Mouse (Mus musculus): ENCODE results near the gene Ppm1m. TPM values are rescaled to one million over a fixed set of nuclear protein-coding genes. Genes with fewer than 3 reads are reported as not detected.

Ppm1m gene
- polyA plus RNA-seq, 1 experiment from 2014 or later = 21.7 TPM

DNA sequence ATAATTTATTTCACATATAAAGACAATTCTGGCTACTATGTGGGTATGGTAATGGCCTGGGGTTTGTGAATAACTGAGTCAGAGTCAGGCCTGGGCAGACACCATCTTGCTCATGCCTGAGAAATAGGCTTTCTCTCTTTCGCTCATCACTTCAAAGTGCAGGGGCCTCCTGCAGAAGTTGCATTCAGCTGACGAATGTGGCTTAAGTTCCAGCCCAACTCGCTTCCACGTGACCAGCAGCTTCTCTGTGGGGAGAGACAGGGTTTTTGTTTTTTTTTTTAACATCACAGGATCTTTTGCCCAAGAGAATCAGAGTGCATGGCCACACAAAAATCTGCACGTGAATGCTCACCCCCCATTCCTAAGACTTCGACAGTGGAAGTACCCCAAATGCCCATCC lies 34.4 kb upstream of the Ppm1m start:
- H3K4me3 ChIP-seq (ENCODE audit: low read depth, low read length) = no peak overlapping the region
- no peaks in the 10 kb centered on the region for H3K9me3 ChIP-seq (ENCODE audit: control insufficient read depth, low read length)
- H3K9ac ChIP-seq (ENCODE audit: low read depth, low read length) = no peak overlapping the region
- H3K27ac ChIP-seq (ENCODE audit: low read depth, low read length) = no peak overlapping the region
- 81% methylated on average over 6 of the region's 6 CpGs for WGBS
- H3K4me1 ChIP-seq (replicated peaks; ENCODE audit: control insufficient read depth, insufficient read depth, low read length) = no peaks in the 10 kb centered on the region
- peaks cover 8% of the 10 kb centered on the region for H3K36me3 ChIP-seq (ENCODE audit: control insufficient read depth, insufficient read depth, low read length)
- no peaks in the 10 kb centered on the region; the same call in 1 of the 2 replicates for H3K27me3 ChIP-seq (ENCODE audit: control insufficient read depth, insufficient read depth, low read length)
- no peak for DNase-seq (ENCODE audit: low spot score)
- no peak overlapping the region for H3K4me2 ChIP-seq (replicated peaks; ENCODE audit: low read depth, low read length)
- ATAC-seq (ENCODE audit: low FRiP score) = no peak

- Histone ChIP-seq H3K27ac (ENCODE audit: low read depth, low read length) (no peak overlapping the region), H3K4me3 (ENCODE audit: low read depth, low read length) (no peak overlapping the region), H3K36me3 (ENCODE audit: control insufficient read depth, insufficient read depth, low read length) (peaks cover 8% of the 10 kb centered on the region), H3K9me3 (ENCODE audit: control insufficient read depth, low read length) (no peaks in the 10 kb centered on the region), H3K9ac (ENCODE audit: low read depth, low read length) (no peak overlapping the region), H3K4me2 (replicated peaks; ENCODE audit: low read depth, low read length) (no peak overlapping the region), H3K4me1 (replicated peaks; ENCODE audit: control insufficient read depth, insufficient read depth, low read length) (no peaks in the 10 kb centered on the region), H3K27me3 (ENCODE audit: control insufficient read depth, insufficient read depth, low read length) (no peaks in the 10 kb centered on the region; the same call in 1 of the 2 replicates)
- DNase-seq (ENCODE audit: low spot score) = no peak
- 91% methylated on average over 3 of the region's 3 CpGs for WGBS
- no peak for ATAC-seq (ENCODE audit: low FRiP score)
Observed at GRCm38 (mm10) chr9:106232956-106233355, 33.4 kb upstream of the Ppm1m start.

DNA sequence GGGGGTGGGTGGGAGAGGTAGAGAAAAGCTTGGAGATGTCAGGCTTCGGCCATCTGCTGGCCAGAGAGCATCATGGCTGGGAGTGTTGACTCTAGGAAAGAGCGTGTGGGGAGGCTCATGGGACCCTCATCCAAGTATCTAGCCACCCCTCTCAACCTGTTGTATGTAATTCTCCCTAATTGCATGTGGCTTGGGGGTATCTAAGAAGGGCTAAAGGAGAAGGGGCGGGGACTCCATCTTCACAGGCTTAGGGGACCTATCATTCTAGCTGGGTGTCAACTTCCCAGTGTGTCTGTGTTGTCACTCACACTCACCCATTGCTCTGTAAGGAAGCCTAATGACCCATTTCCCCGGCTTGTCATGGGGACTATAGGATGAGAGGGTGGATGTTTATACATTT lies 32.3 kb upstream of the Ppm1m start:
- Histone ChIP-seq H3K9me3 (ENCODE audit: control insufficient read depth, low read length) (no peaks in the 10 kb centered on the region), H3K4me1 (replicated peaks; ENCODE audit: control insufficient read depth, insufficient read depth, low read length) (no peaks in the 10 kb centered on the region), H3K9ac (ENCODE audit: low read depth, low read length) (no peak overlapping the region), H3K4me3 (ENCODE audit: low read depth, low read length) (no peak overlapping the region), H3K27ac (ENCODE audit: low read depth, low read length) (no peak overlapping the region), H3K4me2 (replicated peaks; ENCODE audit: low read depth, low read length) (no peak overlapping the region), H3K27me3 (ENCODE audit: control insufficient read depth, insufficient read depth, low read length) (no peaks in the 10 kb centered on the region; the same call in 1 of the 2 replicates), H3K36me3 (ENCODE audit: control insufficient read depth, insufficient read depth, low read length) (peaks cover 6% of the 10 kb centered on the region)
- ATAC-seq (ENCODE audit: low FRiP score) (no peak), DNase-seq (ENCODE audit: low spot score) (no peak)
- 88% methylated on average over 4 of the region's 4 CpGs for WGBS

GRCm38 (mm10) chr9:106231220-106231619 lies 31.7 kb upstream of the Ppm1m start:
- Histone ChIP-seq H3K27ac (ENCODE audit: low read depth, low read length) (no peak overlapping the region), H3K27me3 (ENCODE audit: control insufficient read depth, insufficient read depth, low read length) (peaks cover 2% of the 10 kb centered on the region; the same call in 1 of the 2 replicates), H3K4me1 (replicated peaks; ENCODE audit: control insufficient read depth, insufficient read depth, low read length) (no peaks in the 10 kb centered on the region), H3K36me3 (ENCODE audit: control insufficient read depth, insufficient read depth, low read length) (peaks cover 4% of the 10 kb centered on the region), H3K9me3 (ENCODE audit: control insufficient read depth, low read length) (no peaks in the 10 kb centered on the region), H3K9ac (ENCODE audit: low read depth, low read length) (no peak overlapping the region), H3K4me2 (replicated peaks; ENCODE audit: low read depth, low read length) (no peak overlapping the region), H3K4me3 (ENCODE audit: low read depth, low read length) (no peak overlapping the region)
- 83% methylated on average over 7 of the region's 7 CpGs for WGBS
- ATAC-seq (ENCODE audit: low FRiP score) (no peak), DNase-seq (ENCODE audit: low spot score) (no peak)

GRCm38 (mm10) chr9:106230734-106231106 lies 31.2 kb upstream of the Ppm1m start:
- no peak overlapping the region for H3K9ac ChIP-seq (ENCODE audit: low read depth, low read length)
- H3K36me3 ChIP-seq (ENCODE audit: control insufficient read depth, insufficient read depth, low read length) = peaks cover 4% of the 10 kb centered on the region
- H3K4me1 ChIP-seq (replicated peaks; ENCODE audit: control insufficient read depth, insufficient read depth, low read length) = no peaks in the 10 kb centered on the region; the same call in 1 of the 2 replicates
- ATAC-seq (ENCODE audit: low FRiP score) = no peak
- peaks cover 4% of the 10 kb centered on the region; the same call in 1 of the 2 replicates for H3K27me3 ChIP-seq (ENCODE audit: control insufficient read depth, insufficient read depth, low read length)
- DNase-seq (ENCODE audit: low spot score) = no peak
- no peak overlapping the region for H3K4me3 ChIP-seq (ENCODE audit: low read depth, low read length)
- H3K9me3 ChIP-seq (ENCODE audit: control insufficient read depth, low read length) = no peaks in the 10 kb centered on the region
- H3K27ac ChIP-seq (ENCODE audit: low read depth, low read length) = no peak overlapping the region
- 60% methylated on average over 3 of the region's 3 CpGs for WGBS
- no peak overlapping the region for H3K4me2 ChIP-seq (replicated peaks; ENCODE audit: low read depth, low read length)

DNA sequence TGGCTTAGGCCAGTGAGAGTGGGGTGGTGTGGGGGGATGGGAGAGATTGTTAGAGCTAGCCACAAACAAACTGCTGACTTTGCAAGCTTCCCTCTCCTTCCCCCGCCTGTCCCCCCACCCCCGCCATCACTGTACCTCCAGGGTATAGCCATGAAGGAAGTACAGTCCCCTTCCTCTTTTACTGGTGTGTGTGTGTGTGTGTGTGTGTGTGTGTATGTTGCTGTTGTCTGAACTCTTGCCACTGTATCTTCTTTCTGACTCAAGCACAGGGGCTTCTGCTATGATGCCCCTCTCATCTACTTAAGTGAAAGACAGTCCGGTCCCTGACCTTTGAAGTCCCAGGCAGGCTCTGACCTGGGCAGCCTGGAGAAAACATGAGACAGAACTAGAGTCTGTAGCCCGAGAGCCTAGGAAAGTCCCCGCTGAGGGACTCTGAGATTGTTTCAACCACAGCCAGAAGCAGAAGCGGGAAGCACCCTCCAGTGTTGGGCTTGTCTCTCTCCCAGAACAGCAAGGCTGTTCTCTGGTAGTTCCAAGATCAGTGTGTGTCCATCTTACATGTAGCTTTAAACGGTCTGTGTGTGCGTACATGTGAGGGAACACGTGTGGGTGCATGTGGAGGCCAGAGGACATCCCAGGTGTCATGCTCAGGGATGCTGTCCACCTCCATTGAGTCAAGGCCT lies 30.6 kb upstream of the Ppm1m start:
- H3K9ac ChIP-seq (ENCODE audit: low read depth, low read length) = no peak overlapping the region
- WGBS = 81% methylated on average over 9 of the region's 9 CpGs
- H3K4me2 ChIP-seq (replicated peaks; ENCODE audit: low read depth, low read length) = no peak overlapping the region
- DNase-seq (ENCODE audit: low spot score) (no peak), ATAC-seq (ENCODE audit: low FRiP score) (no peak)
- peaks cover 4% of the 10 kb centered on the region; the same call in 1 of the 2 replicates for H3K27me3 ChIP-seq (ENCODE audit: control insufficient read depth, insufficient read depth, low read length)
- peaks cover 4% of the 10 kb centered on the region for H3K36me3 ChIP-seq (ENCODE audit: control insufficient read depth, insufficient read depth, low read length)
- H3K9me3 ChIP-seq (ENCODE audit: control insufficient read depth, low read length) = no peaks in the 10 kb centered on the region
- H3K27ac ChIP-seq (ENCODE audit: low read depth, low read length) = no peak overlapping the region
- no peaks in the 10 kb centered on the region; the same call in 1 of the 2 replicates for H3K4me1 ChIP-seq (replicated peaks; ENCODE audit: control insufficient read depth, insufficient read depth, low read length)
- no peak overlapping the region for H3K4me3 ChIP-seq (ENCODE audit: low read depth, low read length)

GRCm38 (mm10) chr9:106227790-106228429 lies 28.4 kb upstream of the Ppm1m start:
- Histone ChIP-seq H3K4me3 (ENCODE audit: low read depth, low read length) (no peak overlapping the region), H3K9ac (ENCODE audit: low read depth, low read length) (no peak overlapping the region), H3K9me3 (ENCODE audit: control insufficient read depth, low read length) (no peaks in the 10 kb centered on the region), H3K4me2 (replicated peaks; ENCODE audit: low read depth, low read length) (no peak overlapping the region), H3K27me3 (ENCODE audit: control insufficient read depth, insufficient read depth, low read length) (peaks cover 4% of the 10 kb centered on the region; the same call in 1 of the 2 replicates), H3K36me3 (ENCODE audit: control insufficient read depth, insufficient read depth, low read length) (no peaks in the 10 kb centered on the region; the same call in 1 of the 2 replicates), H3K4me1 (replicated peaks; ENCODE audit: control insufficient read depth, insufficient read depth, low read length) (no peaks in the 10 kb centered on the region; the same call in 1 of the 2 replicates), H3K27ac (ENCODE audit: low read depth, low read length) (no peak overlapping the region)
- DNase-seq (ENCODE audit: low spot score) = no peak
- 75% methylated on average over 8 of the region's 8 CpGs for WGBS
- no peak for ATAC-seq (ENCODE audit: low FRiP score)

DNA sequence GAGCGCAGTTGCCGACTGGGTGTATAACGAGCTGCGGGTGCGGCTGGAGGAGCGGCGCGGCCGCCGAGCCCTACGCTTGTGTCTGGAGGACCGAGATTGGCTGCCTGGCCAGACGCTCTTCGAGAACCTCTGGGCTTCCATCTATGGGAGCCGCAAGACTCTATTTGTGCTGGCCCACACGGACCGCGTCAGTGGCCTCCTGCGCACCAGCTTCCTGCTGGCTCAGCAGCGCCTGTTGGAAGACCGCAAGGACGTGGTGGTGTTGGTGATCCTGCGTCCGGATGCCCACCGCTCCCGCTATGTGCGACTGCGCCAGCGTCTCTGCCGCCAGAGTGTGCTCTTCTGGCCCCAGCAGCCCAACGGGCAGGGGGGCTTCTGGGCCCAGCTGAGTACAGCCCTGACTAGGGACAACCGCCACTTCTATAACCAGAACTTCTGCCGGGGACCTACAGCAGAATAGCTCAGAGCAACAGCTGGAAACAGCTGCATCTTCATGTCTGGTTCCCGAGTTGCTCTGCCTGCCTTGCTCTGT lies 26.7 kb upstream of the Ppm1m start:
- Histone ChIP-seq H3K27ac (ENCODE audit: low read depth, low read length) (no peak overlapping the region), H3K27me3 (ENCODE audit: control insufficient read depth, insufficient read depth, low read length) (peaks cover 4% of the 10 kb centered on the region; the same call in 1 of the 2 replicates), H3K9ac (ENCODE audit: low read depth, low read length) (peak overlapping the region; percentile 54), H3K9me3 (ENCODE audit: control insufficient read depth, low read length) (no peaks in the 10 kb centered on the region), H3K4me2 (replicated peaks; ENCODE audit: low read depth, low read length) (peak overlapping the region; percentile 70), H3K36me3 (ENCODE audit: control insufficient read depth, insufficient read depth, low read length) (no peaks in the 10 kb centered on the region), H3K4me1 (replicated peaks; ENCODE audit: control insufficient read depth, insufficient read depth, low read length) (no peaks in the 10 kb centered on the region; the same call in 1 of the 2 replicates), H3K4me3 (ENCODE audit: low read depth, low read length) (peak overlapping the region; percentile 34)
- peak; percentile 77 for ATAC-seq (ENCODE audit: low FRiP score)
- DNase-seq (ENCODE audit: low spot score) = peak; percentile 63
- WGBS = 10% methylated on average over 34 of the region's 34 CpGs

Measured in hindbrain, embryonic 11.5 days (tissue).